Mouse (Mus musculus) midbrain, embryonic 10.5 days (tissue): Measurements from ENCODE around the gene Mdc1. TPM values are rescaled to one million over a fixed set of nuclear protein-coding genes. Genes with fewer than 3 reads are reported as not detected.

ENCODE experiments used
- DNase-seq: peaks from one replicate; pipeline ENCODE4 v3.0.0-alpha.2; 2017; ENCODE audit warnings: low spot score
- H3K27ac ChIP-seq: fragments of 300-500 bp; sonication (generic); replicated peaks from 2 replicates; pipeline ENCODE4 v1.5.1; 2016; ENCODE audit warnings: mild to moderate bottlenecking
- H3K27me3 ChIP-seq: fragments of 300-500 bp; sonication (generic); 2 replicates; pipeline ENCODE4 v1.6.1; 2016; ENCODE audit warnings: low read depth, mild to moderate bottlenecking; ENCODE audit not compliant: poor library complexity, severe bottlenecking
- H3K36me3 ChIP-seq: fragments of 300-500 bp; sonication (generic); 2 replicates; pipeline ENCODE4 v1.6.1; 2016; ENCODE audit warnings: mild to moderate bottlenecking, moderate library complexity
- H3K4me1 ChIP-seq: fragments of 300-500 bp; sonication (generic); 2 replicates; pipeline ENCODE4 v1.6.1; 2016
- H3K4me3 ChIP-seq: fragments of 300-500 bp; sonication (generic); 2 replicates; pipeline ENCODE4 v1.5.1; 2016; ENCODE audit warnings: mild to moderate bottlenecking, moderate library complexity
- H3K9me3 ChIP-seq: fragments of 300-500 bp; sonication (generic); replicated peaks from 2 replicates; pipeline ENCODE4 v1.6.1; 2016; ENCODE audit warnings: mild to moderate bottlenecking
- WGBS: fragments of 180-500 bp; shearing (Covaris S2); methylation state at CpG from one replicate; pipeline ENCODE4 v1.1.7; 2016; 5-methylcytosine and 5-hydroxymethylcytosine counted together
- polyA plus RNA-seq: library from polyadenylated mRNA; unstranded; fragments of >200 nt; fragmentation: Nextera tagmentation; extraction: Ambion mirVana; gene quantifications from 2 replicates; pipeline ENCODE4 v1.2.1, GENCODE M21; 2016

Mdc1 gene
- polyA plus RNA-seq, 1 experiment from 2014 or later: 21.1 TPM

DNA sequence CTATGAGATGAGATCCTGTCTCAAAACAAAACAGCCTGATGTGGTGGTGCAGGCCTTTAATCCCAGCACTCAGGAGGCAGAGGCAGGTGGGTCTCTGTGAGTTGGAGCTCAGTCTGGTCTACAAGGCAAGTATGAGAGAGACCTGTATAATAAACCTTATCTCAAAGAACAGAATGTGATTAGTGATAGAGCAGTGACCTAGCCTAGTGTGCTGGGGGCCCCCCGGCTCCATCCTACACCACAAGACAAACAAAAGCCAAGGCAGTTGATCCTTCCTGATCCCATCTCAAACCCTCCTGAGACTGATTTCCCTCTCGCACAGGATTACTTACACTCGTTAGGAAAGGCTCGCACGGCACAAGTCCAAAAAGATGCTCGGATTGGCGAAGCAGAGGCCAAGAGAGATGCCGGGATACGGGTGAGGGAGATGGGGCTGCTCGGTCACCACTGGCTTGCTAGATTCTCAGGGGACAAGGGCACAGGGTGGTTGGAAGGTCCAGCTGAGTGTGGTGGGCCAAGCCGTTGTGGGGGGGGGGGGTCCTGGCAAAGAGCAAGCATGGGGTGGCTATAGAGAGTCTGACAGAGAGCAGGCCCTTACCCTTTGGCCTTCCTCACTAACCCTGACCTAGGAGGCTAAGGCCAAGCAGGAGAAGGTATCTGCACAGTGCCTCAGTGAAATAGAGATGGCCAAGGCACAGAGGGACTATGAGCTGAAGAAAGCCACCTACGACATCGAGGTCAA, 16.0 kb upstream of the Mdc1 start:
- Histone ChIP-seq H3K4me1 (peaks cover 47% of the 10 kb centered on the region), H3K27me3 (peaks cover 20% of the 10 kb centered on the region), H3K27ac (no peak overlapping the region), H3K4me3 (0 out of 2 replicates have a peak overlapping the region, but pooled peaks have one; percentile 77), H3K9me3 (no peaks in the 10 kb centered on the region), H3K36me3 (peaks cover 43% of the 10 kb centered on the region)
- DNase-seq: no peak
- 96% methylated on average over 13 of the region's 13 CpGs for WGBS

GRCm38 (mm10) chr17:35829737-35830136, 11.6 kb upstream of the Mdc1 start:
- H3K4me3 ChIP-seq: peak overlapping the region; percentile 35
- 0 out of 2 replicates have a peak overlapping the region, but pooled peaks have one; percentile 10 for H3K27ac ChIP-seq
- 5% methylated on average over 21 of the region's 21 CpGs for WGBS
- no peaks in the 10 kb centered on the region for H3K9me3 ChIP-seq
- peaks cover 20% of the 10 kb centered on the region for H3K4me1 ChIP-seq
- no peaks in the 10 kb centered on the region for H3K27me3 ChIP-seq
- DNase-seq: peak; percentile 85
- peaks cover 87% of the 10 kb centered on the region for H3K36me3 ChIP-seq

DNA sequence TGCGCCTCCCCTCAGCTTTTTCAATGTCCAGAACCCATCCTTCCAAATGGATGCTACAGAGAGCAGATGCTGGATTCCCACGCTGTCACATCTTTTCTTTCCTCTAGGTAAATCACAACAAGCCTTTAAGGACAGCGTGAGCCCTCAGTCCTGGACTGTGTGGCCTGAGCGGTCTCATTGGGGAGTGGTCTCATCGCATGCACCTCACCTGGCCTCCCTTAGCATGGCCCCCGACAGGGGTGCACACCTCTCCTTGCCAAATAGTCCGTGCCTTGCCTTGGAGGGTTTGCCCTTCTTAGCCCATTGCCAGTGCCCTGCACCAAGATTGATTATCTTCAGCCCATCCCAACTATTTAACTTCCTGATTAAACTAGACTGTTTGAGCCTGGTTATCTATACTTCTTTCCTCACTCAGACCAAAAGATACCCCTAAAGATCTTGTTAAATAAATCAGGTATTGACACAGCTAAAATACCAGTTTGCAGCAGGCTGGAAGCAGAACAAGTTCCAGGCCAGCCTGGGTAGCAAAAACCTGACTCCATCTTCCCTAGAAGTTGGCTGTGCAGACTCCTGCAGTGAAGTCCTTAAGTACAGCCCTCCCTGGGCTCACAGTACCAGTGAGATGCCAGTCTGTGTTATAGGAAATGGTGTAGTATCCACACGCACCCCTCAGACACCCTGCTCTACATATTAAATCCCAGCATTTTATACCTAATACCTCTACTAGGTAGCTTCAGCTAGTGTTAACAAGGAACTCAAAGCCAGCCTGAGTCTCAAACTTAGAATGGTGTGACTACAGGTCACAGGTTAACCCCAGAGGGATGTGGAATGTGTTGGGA, 8.7 kb upstream of the Mdc1 start:
- no peak for DNase-seq
- Histone ChIP-seq H3K27ac (no peak overlapping the region), H3K4me1 (peaks cover 38% of the 10 kb centered on the region), H3K4me3 (peak overlapping the region; percentile 16; the same call in 1 of the 2 replicates), H3K27me3 (no peaks in the 10 kb centered on the region), H3K36me3 (peaks cover 81% of the 10 kb centered on the region), H3K9me3 (no peaks in the 10 kb centered on the region)
- WGBS: 68% methylated on average over 8 of the region's 8 CpGs

DNA sequence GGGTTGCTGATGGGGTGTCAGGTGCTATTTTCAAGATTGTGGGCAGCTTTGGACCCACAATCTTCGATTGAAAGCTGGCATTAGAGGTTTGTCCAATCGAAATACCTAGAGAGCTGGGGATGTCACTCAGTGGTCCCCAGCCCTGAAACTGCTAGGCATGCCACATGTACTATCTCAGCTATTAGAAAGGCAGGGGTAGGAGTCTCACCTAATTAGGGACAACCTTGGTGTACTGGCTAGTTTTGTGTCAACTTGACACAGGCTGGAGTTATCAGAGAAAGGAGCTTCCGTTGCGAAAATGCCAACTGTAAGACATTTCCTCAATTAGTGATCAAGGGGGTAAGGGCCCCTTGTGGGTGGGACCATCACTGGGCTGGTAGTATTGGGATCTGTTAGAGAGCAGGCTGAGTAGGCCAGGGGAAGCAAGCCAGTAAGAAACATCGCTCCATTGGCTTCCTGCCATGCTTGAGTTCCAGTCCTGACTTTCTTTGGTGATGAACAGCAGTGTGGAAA, 8.0 kb upstream of the Mdc1 start:
- Histone ChIP-seq H3K36me3 (peaks cover 75% of the 10 kb centered on the region), H3K4me1 (peaks cover 38% of the 10 kb centered on the region), H3K27ac (no peak overlapping the region), H3K9me3 (no peaks in the 10 kb centered on the region), H3K4me3 (peak overlapping the region; percentile 16; the same call in 1 of the 2 replicates), H3K27me3 (no peaks in the 10 kb centered on the region)
- 29% methylated on average over 5 of the region's 5 CpGs for WGBS
- no peak for DNase-seq

GRCm38 (mm10) chr17:35833894-35834293, 7.4 kb upstream of the Mdc1 start:
- 70% methylated on average over 5 of the region's 5 CpGs for WGBS
- H3K36me3 ChIP-seq: peaks cover 71% of the 10 kb centered on the region
- no peak for DNase-seq
- peak overlapping the region; percentile 80; the same call in 1 of the 2 replicates for H3K4me3 ChIP-seq
- H3K27ac ChIP-seq: no peak overlapping the region
- no peaks in the 10 kb centered on the region for H3K9me3 ChIP-seq
- no peaks in the 10 kb centered on the region for H3K27me3 ChIP-seq
- peaks cover 43% of the 10 kb centered on the region for H3K4me1 ChIP-seq

DNA sequence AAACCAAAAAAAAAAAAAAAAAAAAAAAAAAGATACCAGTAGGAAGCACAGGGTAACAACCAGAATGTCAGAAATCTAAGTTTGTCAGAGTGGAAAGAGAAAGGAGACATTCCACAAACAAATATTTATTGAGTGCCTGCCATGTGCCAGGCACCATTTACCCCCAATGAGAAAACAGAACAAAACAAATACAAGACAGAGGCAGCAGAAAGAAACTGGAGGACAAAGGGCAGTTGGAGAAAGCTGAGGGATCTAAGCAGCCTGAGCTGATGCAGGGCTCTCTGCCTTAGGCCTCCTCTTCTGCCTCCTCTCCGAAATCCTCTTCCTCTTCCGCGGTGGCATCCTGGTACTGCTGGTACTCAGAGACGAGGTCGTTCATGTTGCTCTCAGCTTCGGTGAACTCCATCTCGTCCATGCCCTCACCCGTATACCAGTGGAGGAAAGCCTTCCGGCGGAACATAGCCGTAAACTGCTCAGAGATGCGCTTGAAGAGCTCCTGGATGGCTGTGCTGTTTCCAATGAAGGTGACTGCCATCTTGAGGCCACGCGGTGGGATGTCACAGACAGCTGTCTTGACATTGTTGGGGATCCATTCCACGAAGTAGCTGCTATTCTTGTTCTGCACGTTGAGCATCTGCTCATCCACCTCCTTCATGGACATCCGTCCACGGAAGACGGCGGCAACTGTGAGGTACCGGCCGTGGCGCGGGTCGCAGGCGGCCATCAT, 6.5 kb upstream of the Mdc1 start:
- H3K4me1 ChIP-seq: peaks cover 46% of the 10 kb centered on the region
- H3K36me3 ChIP-seq: peaks cover 71% of the 10 kb centered on the region
- peak overlapping the region; percentile 80 for H3K4me3 ChIP-seq
- no peaks in the 10 kb centered on the region for H3K27me3 ChIP-seq
- WGBS: 82% methylated on average over 26 of the region's 26 CpGs
- peak overlapping the region; percentile 52; the same call in 1 of the 2 replicates for H3K27ac ChIP-seq
- no peaks in the 10 kb centered on the region for H3K9me3 ChIP-seq
- no peak for DNase-seq

DNA sequence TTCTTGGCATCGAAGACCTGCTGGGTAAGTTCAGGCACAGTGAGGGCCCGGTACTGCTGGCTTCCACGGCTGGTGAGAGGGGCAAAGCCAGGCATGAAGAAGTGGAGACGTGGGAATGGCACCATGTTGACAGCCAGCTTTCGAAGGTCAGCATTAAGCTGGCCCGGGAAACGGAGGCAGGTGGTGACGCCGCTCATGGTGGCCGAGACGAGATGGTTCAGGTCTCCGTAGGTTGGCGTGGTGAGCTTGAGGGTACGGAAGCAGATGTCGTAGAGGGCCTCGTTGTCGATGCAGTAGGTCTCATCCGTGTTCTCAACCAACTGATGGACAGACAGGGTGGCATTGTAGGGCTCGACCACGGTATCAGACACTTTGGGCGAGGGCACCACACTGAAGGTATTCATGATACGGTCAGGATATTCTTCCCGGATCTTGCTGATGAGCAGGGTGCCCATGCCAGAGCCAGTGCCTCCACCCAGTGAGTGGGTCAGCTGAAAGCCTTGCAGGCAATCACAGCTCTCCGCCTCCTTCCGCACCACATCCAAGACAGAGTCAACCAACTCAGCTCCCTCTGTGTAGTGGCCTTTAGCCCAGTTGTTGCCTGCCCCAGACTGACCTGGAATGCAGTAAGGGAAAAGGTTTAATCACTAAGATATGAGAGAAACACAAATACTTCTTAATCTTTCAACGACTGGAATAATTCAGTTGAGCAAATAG, 5.7 kb upstream of the Mdc1 start:
- WGBS: 85% methylated on average over 26 of the region's 26 CpGs
- H3K27ac ChIP-seq: 0 out of 2 replicates have a peak overlapping the region, but pooled peaks have one; percentile 99
- no peaks in the 10 kb centered on the region for H3K27me3 ChIP-seq
- peaks cover 64% of the 10 kb centered on the region for H3K36me3 ChIP-seq
- peak overlapping the region; percentile 80 for H3K4me3 ChIP-seq
- H3K4me1 ChIP-seq: peaks cover 39% of the 10 kb centered on the region
- DNase-seq: no peak
- H3K9me3 ChIP-seq: no peaks in the 10 kb centered on the region

- peak overlapping the region; percentile 99 for H3K27ac ChIP-seq
- H3K36me3 ChIP-seq: peaks cover 56% of the 10 kb centered on the region
- H3K27me3 ChIP-seq: no peaks in the 10 kb centered on the region
- DNase-seq: peak; percentile 76
- 9% methylated on average over 24 of the region's 24 CpGs for WGBS
- peaks cover 38% of the 10 kb centered on the region for H3K4me1 ChIP-seq
- H3K9me3 ChIP-seq: no peaks in the 10 kb centered on the region
- H3K4me3 ChIP-seq: peak overlapping the region; percentile 80
Observed at GRCm38 (mm10) chr17:35836178-35836965, 4.9 kb upstream of the Mdc1 start.

- H3K27ac ChIP-seq: peak overlapping the region; percentile 99
- peaks cover 39% of the 10 kb centered on the region for H3K4me1 ChIP-seq
- H3K36me3 ChIP-seq: peaks cover 50% of the 10 kb centered on the region
- H3K27me3 ChIP-seq: no peaks in the 10 kb centered on the region
- peak; percentile 93 for DNase-seq
- WGBS: 0% methylated on average over 25 of the region's 25 CpGs
- no peaks in the 10 kb centered on the region for H3K9me3 ChIP-seq
- H3K4me3 ChIP-seq: peak overlapping the region; percentile 80
Observed at GRCm38 (mm10) chr17:35836991-35837422, 4.3 kb upstream of the Mdc1 start.

- WGBS: under 1% methylated on average over 18 of the region's 18 CpGs
- Histone ChIP-seq H3K4me1 (peaks cover 44% of the 10 kb centered on the region), H3K36me3 (peaks cover 45% of the 10 kb centered on the region), H3K27me3 (no peaks in the 10 kb centered on the region), H3K27ac (peak overlapping the region; percentile 99), H3K9me3 (no peaks in the 10 kb centered on the region), H3K4me3 (peak overlapping the region; percentile 80)
- DNase-seq: peak; percentile 70
Observed at GRCm38 (mm10) chr17:35837487-35837886, 3.8 kb upstream of the Mdc1 start.

DNA sequence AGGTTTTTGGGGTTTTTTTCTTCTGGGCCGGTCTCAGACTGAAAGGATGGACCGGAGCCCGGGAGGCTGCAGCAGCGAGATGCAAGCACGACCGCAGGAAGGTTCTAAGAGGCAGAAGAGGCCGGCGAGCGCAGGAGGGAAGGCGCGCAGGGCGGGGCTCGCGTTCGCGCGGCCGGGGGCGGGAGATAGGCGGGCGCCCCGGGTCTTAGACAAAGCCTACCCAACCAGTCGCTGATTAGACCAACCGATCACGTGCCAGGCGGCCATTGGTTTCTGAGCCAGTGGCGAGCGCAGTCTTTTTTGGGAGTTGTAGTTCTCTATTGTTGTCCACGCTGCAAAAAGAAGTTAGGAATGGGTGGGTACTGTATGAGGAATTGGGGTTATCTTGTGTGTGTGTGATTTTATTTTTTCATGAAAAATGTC, 3.2 kb upstream of the Mdc1 start, which contains the start of gene Tubb5:
Tubb5 (minus strand) TSS at position 185 of the 423 bp plus-strand sequence.
- H3K27me3 ChIP-seq: no peaks in the 10 kb centered on the region
- peak; percentile 97 for DNase-seq
- H3K36me3 ChIP-seq: peaks cover 39% of the 10 kb centered on the region
- no peaks in the 10 kb centered on the region for H3K9me3 ChIP-seq
- H3K27ac ChIP-seq: peak within 1 kb of the TSS; percentile 99
- H3K4me3 ChIP-seq: peak within 1 kb of the TSS; percentile 80
- H3K4me1 ChIP-seq: peaks cover 51% of the 10 kb centered on the region
- 2% methylated on average over 29 of the region's 29 CpGs for WGBS
